Mouse (Mus musculus) lung, adult 2 months (tissue): ENCODE measurements around the gene Cavin1. TPM values are rescaled to one million over a fixed set of nuclear protein-coding genes. Genes with fewer than 3 reads are reported as not detected.

Source experiments
- DNase-seq: peaks from one replicate; pipeline ENCODE4 v3.0.0; 2022
- H3K4me1 ChIP-seq: fragments of 200-500 bp; 2 replicates; pipeline ENCODE4 v1.6.1; 2011; ENCODE audit warnings: low read length; ENCODE audit not compliant: control insufficient read depth, insufficient read depth
- H3K4me3 ChIP-seq: fragments of 200-500 bp; replicated peaks from 2 replicates; pipeline ENCODE3; 2011; ENCODE audit warnings: low read depth, mild to moderate bottlenecking, control low read depth, low read length; ENCODE audit errors: extremely low read depth
- CTCF ChIP-seq: fragments of 200-500 bp; IDR thresholded peaks from 2 replicates; pipeline ENCODE4 v1.5.1; 2011; ENCODE audit warnings: mild to moderate bottlenecking, low read length, control low read depth; ENCODE audit not compliant: insufficient read depth
- POLR2A ChIP-seq: fragments of 200-500 bp; IDR thresholded peaks from 2 replicates; pipeline ENCODE4 v1.6.1; 2011; ENCODE audit warnings: low read depth, mild to moderate bottlenecking, control low read depth, low read length, borderline replicate concordance; ENCODE audit errors: extremely low read depth
- WGBS: fragments of 180-500 bp; shearing (Covaris S2); methylation state at CpG from one replicate; pipeline ENCODE4 v1.1.7; 2018; 5-methylcytosine and 5-hydroxymethylcytosine counted together
- polyA plus RNA-seq: library from polyadenylated mRNA; depleted of rRNA; stranded (reverse); fragments of >200 nt; gene quantifications from 2 replicates; pipeline ENCODE4 v1.2.3, GENCODE M21; 2012

Gene Cavin1
- polyA plus RNA-seq, 1 experiment, result 270 TPM

DNA sequence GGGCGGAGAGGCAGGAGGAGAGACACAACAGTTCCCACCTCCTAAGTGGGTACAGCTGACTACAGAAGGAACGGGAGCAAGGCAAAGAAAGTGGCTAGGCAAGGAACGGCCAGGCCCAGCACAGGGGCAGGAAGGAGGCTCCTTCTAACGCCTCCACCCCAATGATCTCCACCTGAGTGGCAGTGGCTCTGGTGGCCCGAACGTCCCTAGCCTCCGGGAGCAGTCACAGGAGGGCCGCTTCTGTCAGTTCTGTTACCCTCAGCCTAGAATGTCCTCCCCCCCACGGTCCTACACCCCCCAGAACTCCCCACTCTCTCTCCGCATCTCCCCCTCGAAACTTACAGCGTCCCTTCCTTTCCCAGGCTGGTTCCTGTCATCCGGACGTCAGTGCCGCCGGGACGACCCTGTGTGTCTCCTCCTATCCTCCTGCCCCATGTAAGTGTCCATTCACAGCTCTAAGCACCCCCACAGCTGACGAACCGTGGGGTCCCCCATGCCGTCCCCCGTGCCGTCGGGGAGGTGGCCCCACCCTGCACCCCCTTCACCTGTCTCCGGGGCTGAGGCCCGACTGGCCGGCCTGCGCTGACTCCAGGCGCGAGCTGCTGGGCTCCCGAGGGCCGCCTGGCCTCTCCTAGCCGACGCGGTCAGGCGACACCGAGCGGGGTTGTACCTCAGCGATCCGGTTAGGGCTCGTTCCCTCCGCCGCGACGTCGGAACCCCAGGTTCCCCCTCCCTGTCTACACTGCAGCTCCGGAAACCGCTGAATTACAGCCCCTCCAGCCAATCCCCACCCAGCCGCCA is 31.8 kb downstream of the Cavin1 start:
- peak; percentile 47 for DNase-seq
- peaks cover 32% of the 10 kb centered on the region for H3K4me1 ChIP-seq
- under 1% methylated on average over 48 of the region's 48 CpGs for WGBS
- peak overlapping the region; percentile 92 for H3K4me3 ChIP-seq
- TF ChIP-seq CTCF (no peak), POLR2A (peak; percentile 94)

DNA sequence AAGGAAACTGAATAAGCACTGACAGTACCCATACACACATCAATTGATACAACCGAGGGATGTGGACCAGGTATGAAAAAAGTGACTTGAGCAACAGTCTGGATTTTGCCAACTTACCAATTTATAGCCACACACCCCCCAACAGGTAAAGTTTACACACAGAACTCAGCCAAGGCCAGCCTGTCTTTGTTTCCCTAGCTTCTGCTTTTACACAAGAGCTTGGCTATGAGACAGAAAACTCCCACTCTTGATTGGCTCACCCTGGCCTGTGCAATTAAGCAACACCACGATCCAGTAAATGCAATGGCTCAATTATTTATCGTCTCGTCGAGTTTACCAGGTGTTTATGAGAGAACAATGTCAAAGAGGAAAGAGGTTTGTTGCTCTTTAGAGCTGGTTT is 32.6 kb downstream of the Cavin1 start:
- peak; percentile 50 for DNase-seq
- Histone ChIP-seq H3K4me1 (peaks cover 34% of the 10 kb centered on the region), H3K4me3 (peak overlapping the region; percentile 33)
- no peak for TF ChIP-seq CTCF
- no peak for TF ChIP-seq POLR2A
- under 1% methylated on average over 5 of the region's 5 CpGs for WGBS

DNA sequence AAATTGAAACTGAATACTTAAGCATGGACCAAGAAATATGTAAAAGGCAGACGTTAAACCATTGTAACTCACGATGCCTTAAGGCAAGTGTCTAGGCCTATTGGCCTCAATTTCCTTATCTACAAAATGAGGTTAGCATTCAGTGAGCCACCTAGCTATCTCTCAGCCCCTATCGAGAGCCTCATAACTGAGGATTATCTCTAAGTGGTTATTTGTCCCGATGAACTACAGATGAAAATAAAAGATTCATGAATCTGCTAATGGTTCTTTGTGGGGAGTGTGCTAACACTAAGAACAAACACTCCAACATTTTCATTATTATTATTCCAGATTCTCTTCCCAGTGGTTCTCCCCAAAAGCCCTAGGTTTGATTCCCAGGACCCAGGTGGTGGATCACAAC is 33.4 kb downstream of the Cavin1 start:
- peak overlapping the region; percentile 32 for H3K4me3 ChIP-seq
- 32% methylated on average over 4 of the region's 4 CpGs for WGBS
- DNase-seq, result no peak
- peaks cover 34% of the 10 kb centered on the region for H3K4me1 ChIP-seq
- TF ChIP-seq POLR2A (no peak), CTCF (no peak)

DNA sequence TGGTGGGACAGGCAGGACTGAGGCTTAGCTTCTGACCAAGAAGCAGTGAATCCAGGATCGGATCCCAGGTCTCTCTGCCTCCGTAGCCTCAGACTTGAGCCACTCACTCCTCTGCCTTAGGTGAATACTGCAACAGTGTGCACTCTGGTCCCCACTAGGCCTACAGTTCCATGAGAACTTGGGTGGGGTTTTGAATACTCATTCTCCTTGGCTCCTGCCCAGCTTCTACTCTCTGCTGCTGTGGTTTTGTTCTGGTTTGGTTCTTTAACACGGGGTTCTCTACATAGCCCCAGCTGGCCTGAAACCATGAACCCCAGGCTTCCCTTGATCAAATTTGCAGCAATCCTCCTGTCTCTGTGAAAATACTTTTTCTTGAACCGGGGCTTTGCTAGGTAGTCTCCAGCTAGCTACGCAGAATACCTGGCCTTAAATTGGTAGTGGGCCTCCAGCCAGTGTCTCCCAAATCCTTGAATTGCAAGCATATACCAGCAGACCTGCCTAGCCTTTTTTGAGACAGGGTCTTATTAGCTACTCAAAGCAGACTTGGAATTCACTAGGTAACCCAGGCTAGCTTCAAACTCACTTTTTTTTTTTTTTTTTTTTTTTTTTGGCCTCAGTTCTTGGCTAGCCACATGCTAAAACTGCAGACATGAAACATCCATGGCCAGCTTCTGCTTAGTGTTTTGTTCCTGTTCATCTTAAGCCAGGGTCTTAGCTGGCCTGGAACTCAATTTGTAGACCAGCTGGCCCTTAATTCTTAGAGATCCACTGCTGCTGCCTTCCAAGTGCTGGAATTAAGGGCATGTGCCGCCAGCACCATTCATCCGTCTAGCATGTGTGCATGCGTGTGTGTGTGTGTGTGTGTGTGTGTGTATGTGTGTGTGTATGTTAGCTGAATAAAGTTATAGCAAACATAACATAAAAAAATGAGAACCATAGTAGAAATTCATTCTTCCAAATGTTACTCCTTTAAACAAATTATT is 35.0 kb downstream of the Cavin1 start:
- Histone ChIP-seq H3K4me1 (peaks cover 41% of the 10 kb centered on the region), H3K4me3 (no peak overlapping the region)
- DNase-seq, result peak; percentile 24
- no peak for TF ChIP-seq CTCF
- no peak for TF ChIP-seq POLR2A
- 51% methylated on average over 8 of the region's 8 CpGs for WGBS

DNA sequence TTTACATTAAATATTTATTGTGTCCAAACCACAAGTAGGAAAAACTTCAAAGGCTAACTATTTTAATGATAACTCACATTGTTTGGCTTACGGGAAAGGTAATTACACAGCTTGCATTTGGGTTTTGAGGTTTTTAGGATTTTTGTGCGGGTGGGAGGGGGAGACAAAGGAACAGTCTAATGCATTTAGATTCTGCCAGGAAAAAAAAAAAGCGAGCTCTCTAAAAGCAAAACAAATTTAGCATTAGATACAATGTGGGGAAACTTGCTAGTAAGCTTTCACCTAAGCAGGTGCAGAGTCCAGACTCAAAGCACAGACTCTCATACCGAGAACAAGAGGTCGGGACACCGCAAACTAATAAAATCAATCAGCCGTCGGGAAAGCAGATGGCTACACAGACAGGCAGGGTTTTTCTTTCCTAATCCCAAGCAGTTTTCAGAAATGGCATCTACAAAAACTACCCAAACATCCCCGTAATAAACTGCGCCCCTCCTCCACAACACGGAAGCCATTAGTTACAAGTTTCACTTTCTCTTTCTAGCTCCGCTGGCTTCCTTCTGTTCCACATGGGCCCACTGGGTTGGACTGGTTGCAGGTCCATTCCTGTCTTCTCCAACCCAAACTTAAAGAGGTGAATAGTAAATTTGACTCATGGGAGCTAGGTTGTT is 39.3 kb downstream of the Cavin1 start:
- peaks cover 28% of the 10 kb centered on the region for H3K4me1 ChIP-seq
- DNase-seq, result peak; percentile 42
- no peak for TF ChIP-seq CTCF
- TF ChIP-seq POLR2A, result no peak
- 21% methylated on average over 12 of the region's 12 CpGs for WGBS
- H3K4me3 ChIP-seq, result peak overlapping the region; percentile 64

DNA sequence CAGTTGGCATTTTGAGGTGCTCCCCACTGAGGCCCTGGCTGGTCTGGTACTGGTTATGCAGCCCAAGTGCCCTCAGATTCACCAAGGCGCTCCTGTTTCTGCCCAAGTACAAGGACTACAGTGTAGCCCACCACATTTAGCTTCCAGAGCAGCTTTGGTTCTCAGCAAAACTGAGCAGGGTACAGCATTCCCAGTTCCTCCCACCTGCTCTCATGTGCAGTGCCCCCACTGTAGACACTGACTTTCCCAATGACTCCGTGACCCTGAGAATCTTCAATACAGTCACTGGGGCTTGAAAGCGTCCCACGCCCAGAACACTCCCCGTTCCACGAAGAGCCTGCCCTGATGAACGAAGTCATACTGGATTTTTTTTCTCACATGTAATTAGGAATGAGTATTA is 40.1 kb downstream of the Cavin1 start:
- peaks cover 23% of the 10 kb centered on the region for H3K4me1 ChIP-seq
- TF ChIP-seq POLR2A (no peak), CTCF (no peak)
- H3K4me3 ChIP-seq, result no peak overlapping the region
- DNase-seq, result no peak
- WGBS, result 54% methylated on average over 7 of the region's 7 CpGs

DNA sequence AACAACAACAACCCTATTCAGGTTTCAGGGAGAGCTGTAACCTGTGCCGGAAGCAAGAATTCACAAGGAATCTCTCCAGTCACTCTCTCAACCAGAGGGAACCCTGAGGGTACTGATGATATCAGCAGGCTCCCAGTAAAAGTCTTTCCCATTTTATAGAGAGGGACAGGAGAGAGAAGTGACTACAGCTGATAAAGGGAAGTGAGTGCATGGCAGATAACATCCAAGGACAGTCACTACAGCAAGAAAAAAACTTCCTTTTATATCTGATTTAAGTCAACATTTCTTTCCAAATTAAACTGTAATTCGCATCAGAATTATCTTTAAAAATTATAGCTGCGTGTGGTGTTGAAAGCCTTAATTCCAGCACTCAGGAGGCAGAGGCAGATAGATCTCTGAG is 43.3 kb downstream of the Cavin1 start:
- DNase-seq, result no peak
- 78% methylated on average over 3 of the region's 3 CpGs for WGBS
- TF ChIP-seq POLR2A, result no peak
- peaks cover 9% of the 10 kb centered on the region for H3K4me1 ChIP-seq
- H3K4me3 ChIP-seq, result no peak overlapping the region

DNA sequence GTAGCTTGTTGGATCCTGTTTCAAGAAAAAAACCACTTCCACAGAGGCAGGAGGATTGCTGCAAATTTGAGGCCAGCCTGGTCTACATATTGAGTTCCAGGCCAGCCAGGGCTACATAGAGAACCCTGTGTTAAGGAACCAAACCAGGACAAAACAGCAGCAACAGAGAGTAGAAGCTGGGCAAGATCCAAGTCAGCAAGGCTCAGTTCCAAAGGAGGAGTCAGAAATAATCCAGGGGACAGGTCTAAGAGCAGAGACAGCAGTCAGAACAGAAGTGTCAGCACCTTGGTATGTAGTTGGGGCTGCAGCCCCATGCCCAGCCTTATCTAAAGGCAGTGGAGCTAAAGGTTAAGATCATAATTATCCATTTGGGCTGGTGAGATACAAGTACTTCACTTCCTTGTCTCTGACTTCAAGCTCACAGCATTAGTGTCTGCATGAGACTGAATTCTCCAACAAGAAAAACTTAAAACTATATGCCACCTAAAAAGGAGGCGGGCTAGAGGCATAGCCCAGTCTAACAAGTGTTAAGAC is 46.2 kb downstream of the Cavin1 start:
- DNase-seq, result no peak
- 97% methylated on average over 1 of the region's 1 CpGs for WGBS
- no peak for TF ChIP-seq CTCF
- TF ChIP-seq POLR2A, result no peak
- H3K4me1 ChIP-seq, result no peaks in the 10 kb centered on the region; the same call in 1 of the 2 replicates
- no peak overlapping the region for H3K4me3 ChIP-seq
